Mouse (Mus musculus) yolk sac, embryonic 10.5 days (tissue): ENCODE data around the gene P2ry4.

Source experiments
- DNase-seq: peaks from one replicate; pipeline ENCODE4 v3.0.0-alpha.2; 2017; ENCODE audit warnings: low spot score

The P2ry4 gene

DNA sequence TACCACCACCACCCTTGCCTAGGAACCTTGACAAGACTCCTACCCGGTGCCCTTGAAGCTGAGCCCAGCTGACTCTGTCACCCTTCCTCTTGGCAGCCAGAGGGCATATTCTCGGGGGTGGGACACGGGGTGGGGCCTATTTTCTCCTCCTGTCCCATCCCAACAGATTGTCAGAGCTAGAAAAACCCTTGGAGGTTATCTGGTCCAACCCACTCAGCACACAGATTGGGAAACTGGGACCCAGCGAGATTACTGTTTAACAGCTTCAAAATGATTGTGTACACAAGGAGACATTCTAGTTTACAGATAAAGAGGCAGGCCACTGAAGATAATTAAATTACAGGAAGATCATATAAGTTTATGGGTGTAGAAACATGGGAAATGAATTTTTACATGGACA is at the start of gene P2ry4:
Gene P2ry4, minus strand, starts transcription at position 79 of the 400 bp plus-strand sequence.
- no peak for DNase-seq

DNA sequence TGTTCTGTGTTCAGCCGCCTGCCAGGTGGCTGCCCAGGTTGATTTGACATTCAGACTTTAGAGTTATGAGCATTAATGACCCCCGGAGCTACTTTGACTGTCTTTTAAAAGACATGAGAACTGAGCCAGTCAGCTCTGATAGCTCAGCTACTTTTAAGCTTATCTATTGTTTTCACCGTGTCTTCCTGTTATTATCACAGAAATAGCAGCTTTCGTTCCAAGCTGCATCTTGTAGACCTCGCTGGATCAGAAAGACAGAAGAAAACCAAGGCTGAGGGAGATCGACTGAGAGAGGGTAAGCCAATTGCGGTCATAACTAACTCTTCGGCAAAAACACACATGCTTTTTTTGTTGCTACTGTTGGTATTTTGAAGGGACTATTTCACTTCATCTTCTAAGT is 43.8 kb upstream of the P2ry4 start:
- no peak for DNase-seq

- no peak for DNase-seq
These were observed 34.4 kb upstream of the P2ry4 start for GRCm38 (mm10) chrX:100629076-100629475.

DNA sequence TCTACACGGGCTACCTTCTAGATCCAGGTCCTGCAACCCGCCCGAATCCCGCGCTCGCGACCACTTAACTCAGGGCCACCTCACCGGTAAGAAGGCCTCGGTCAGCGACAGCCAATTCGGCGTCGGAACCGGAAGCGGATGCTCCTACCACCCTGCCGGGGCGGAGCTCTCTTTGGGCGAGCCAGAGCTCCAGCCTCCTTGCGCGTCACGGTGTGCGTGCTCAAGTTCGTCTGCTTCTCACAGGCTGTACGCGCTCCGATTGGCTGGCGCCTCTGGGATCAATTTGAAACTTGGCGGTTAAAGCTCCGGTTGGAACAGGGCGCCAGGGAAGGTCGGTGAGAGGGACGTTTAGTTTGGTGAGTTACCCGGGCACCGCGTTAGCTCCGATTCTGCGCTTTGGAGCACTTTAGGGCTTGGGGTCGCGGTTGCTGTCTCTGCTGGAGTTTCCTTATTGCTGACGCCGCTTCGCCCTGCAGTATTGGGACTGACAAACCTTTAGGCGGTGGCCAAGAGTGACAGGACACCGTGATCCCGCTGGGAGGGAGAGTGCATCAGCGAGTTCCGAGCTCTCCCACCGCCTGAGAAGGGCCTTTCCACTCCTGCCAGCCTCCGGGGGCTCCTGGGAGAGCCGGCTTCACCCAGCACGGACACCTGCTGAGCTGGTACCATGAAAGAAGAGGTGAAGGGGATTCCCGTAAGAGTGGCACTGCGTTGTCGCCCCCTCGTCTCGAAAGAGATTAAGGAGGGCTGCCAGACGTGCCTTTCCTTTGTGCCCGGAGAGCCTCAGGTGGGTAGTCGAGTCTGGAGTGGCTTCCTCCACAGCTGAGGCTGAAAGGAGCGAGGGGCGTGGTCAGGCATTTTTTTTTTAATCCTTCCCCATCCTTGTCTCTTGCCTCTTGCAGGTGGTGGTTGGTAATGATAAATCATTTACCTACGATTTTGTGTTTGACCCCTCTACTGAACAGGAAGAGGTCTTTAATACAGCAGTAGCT is 31.4 kb upstream of the P2ry4 start, which contains the start of gene Pdzd11:
Gene Pdzd11, minus strand, starts transcription at position 767 of the 992 bp plus-strand sequence.
- peak; percentile 87 for DNase-seq

DNA sequence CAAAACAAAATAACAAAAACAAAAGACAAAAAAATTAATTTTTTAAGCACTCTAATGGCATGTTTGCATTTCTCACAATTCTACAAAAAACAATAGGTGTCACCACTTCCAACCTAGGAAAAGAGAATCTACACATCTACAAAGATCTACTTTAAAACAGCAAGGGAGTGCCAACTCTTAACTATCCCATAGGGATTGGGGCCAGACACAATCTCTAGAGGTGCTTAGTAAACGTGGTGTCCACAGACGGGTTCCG is 30.8 kb upstream of the P2ry4 start, which contains the start of gene Kif4:
Gene Kif4, plus strand, starts transcription at position 192 of the 256 bp plus-strand sequence.
- no peak for DNase-seq

GRCm38 (mm10) chrX:100625146-100625545 is 30.5 kb upstream of the P2ry4 start:
- DNase-seq: no peak

GRCm38 (mm10) chrX:100624242-100624641 is 29.6 kb upstream of the P2ry4 start:
- no peak for DNase-seq

- DNase-seq: no peak
These were observed 26.7 kb upstream of the P2ry4 start for GRCm38 (mm10) chrX:100621366-100621765.

DNA sequence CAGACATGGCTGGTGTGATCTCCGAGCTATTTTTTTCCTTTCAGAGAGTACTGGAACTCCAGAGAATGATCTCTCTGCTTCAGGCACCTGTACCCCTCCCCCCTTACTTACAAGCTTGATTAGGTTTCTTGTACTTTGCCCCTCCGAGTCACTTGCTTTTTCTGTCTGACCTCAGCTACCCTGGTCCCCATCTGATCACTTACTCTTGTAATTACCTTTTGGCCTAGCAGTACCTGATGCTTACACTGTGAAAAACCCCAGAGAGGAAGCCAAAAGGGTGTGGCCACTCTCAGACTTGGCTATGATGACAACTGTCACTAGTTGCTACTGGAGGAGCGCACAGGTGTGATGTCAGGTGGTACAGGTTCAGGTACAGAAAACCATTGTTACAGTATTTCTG is 23.8 kb upstream of the P2ry4 start:
- DNase-seq: peak; percentile 36

GRCm38 (mm10) chrX:100605314-100605713 is 10.6 kb upstream of the P2ry4 start, which contains the start of gene Arr3:
TSS of gene Arr3 (plus strand) at chrX:100605497.
- no peak for DNase-seq

GRCm38 (mm10) chrX:100599755-100600154 is 5.1 kb upstream of the P2ry4 start:
- no peak for DNase-seq

DNA sequence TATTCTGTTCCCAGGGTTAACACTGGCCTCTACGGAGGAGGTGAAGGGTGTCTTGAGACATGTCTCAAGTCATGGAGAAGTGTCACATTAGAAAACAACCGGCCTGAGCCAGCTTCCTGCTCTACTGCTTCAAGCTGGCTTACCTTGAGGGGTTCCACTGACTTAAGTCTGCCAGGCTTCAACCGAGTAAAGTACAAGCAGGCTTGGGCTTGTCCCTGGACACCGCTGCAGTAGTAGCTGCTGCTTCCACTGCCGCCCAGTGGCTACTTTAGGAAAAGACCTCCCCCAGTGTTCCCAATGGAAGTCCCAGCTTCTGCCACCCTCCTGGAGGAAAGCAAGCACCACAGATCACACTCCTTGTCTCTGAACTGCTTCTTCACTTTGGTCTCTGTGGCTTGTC is 2.8 kb upstream of the P2ry4 start:
- peak; percentile 10 for DNase-seq

DNA sequence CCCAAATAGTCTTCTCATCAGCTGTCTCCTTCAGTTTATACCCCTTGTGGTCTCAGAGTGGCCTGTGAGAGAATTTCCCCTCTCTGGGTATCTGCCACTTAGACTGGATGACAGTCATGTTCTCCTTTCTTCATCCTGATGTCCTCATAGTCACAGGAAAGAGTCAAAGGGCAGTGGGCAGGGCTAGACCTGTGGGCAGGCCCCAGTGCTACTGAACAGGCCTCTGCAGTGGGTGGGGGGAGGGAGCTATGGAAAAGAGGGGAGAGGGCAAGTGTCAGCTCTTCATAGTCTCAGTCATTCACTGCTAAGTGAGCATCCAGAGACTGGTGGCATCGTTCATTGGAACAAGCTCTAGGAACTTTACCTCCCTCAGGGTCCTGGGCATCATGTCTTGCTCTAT is 22.7 kb downstream of the P2ry4 start, which contains the start of gene Awat1:
Gene Awat1, plus strand, starts transcription at position 301 of the 400 bp plus-strand sequence.
- DNase-seq: no peak

- no peak for DNase-seq
These were observed 29.0 kb downstream of the P2ry4 start for GRCm38 (mm10) chrX:100565696-100566095.

GRCm38 (mm10) chrX:100556026-100556425 is 38.6 kb downstream of the P2ry4 start:
- no peak for DNase-seq
